Mouse (Mus musculus): ENCODE results near the gene Sema6b. TPM values are rescaled to one million over a fixed set of nuclear protein-coding genes. Genes with fewer than 3 reads are reported as not detected.
A peak's percentile ranks its signal among the peaks of the same experiment; 100 is the strongest.

Sema6b gene
- polyA plus RNA-seq, 1 experiment from 2014 or later = 9.6 TPM

DNA sequence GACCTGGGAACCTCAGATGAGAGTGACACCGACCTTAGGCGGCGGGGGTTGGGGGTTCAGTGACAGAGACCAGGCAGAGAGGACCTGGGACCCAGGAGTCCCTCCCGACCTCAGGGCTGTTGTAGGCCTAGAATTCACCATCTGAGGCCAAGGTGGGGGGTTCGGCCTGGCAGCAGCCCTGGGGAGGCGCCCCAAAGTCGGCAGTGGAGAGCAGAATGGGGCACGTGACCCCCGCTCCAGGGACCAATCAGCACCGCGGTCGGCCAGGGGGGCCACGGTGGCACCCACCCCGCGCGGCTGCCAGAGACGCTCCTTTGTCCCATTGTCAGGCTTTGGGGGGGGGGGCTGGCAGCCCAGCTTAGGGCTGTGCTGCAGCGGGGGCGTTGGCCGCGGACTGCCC lies 788 bp downstream of the Sema6b start:
- Histone ChIP-seq H3K27me3 (peaks cover 70% of the 10 kb centered on the region), H3K9me3 (replicated peaks) (no peaks in the 10 kb centered on the region), H3K4me3 (peak overlapping the region; percentile 83), H3K9ac (peak overlapping the region; percentile 82), H3K27ac (no peak overlapping the region), H3K4me1 (peaks cover 65% of the 10 kb centered on the region), H3K4me2 (replicated peaks) (peak overlapping the region; percentile 92), H3K36me3 (no peaks in the 10 kb centered on the region)
- ATAC-seq (ENCODE audit: low FRiP score) = peak; percentile 7; the same call in 1 of the 2 replicates
- WGBS = 4% methylated on average over 17 of the region's 21 CpGs

- H3K4me2 ChIP-seq (replicated peaks) = peak overlapping the region; percentile 92
- peak overlapping the region; percentile 82; the same call in 1 of the 2 replicates for H3K9ac ChIP-seq
- H3K27me3 ChIP-seq = peaks cover 60% of the 10 kb centered on the region
- H3K27ac ChIP-seq = no peak overlapping the region
- no peaks in the 10 kb centered on the region for H3K9me3 ChIP-seq (replicated peaks)
- no peaks in the 10 kb centered on the region for H3K36me3 ChIP-seq
- 15% methylated on average over 25 of the region's 25 CpGs for whole genome bisulfite sequencing
- ATAC-seq (ENCODE audit: low FRiP score) = no peak
- H3K4me1 ChIP-seq = peaks cover 71% of the 10 kb centered on the region
- H3K4me3 ChIP-seq = peak overlapping the region; percentile 83
Measured at GRCm38 (mm10) chr17:56137839-56138613, 2.1 kb downstream of the Sema6b start.

DNA sequence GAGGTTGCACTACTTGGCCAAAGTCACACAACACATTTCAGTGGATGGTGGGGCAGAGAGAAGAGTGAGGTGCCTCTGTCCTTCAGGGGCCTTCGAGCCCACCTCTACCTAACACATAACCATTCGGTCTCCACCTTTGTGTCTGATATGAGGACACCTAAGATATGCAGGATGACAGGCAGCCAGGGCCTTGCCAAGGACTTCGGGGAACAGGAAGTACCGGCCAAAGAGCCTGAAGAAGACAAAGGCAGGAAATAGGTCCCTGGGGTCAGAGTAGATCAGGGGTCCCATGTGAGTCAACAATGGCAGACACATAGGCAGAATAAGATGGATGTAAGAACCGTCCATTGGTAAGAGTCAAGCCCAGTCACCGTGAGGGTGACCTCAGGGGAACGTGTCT lies 3.6 kb downstream of the Sema6b start:
- H3K36me3 ChIP-seq = no peaks in the 10 kb centered on the region
- peaks cover 56% of the 10 kb centered on the region for H3K4me1 ChIP-seq
- no peak overlapping the region for H3K4me3 ChIP-seq
- no peak overlapping the region for H3K9ac ChIP-seq
- peaks cover 52% of the 10 kb centered on the region for H3K27me3 ChIP-seq
- no peak for ATAC-seq (ENCODE audit: low FRiP score)
- no peak overlapping the region for H3K27ac ChIP-seq
- no peaks in the 10 kb centered on the region for H3K9me3 ChIP-seq (replicated peaks)
- H3K4me2 ChIP-seq (replicated peaks) = no peak overlapping the region
- 81% methylated on average over 7 of the region's 7 CpGs for WGBS

DNA sequence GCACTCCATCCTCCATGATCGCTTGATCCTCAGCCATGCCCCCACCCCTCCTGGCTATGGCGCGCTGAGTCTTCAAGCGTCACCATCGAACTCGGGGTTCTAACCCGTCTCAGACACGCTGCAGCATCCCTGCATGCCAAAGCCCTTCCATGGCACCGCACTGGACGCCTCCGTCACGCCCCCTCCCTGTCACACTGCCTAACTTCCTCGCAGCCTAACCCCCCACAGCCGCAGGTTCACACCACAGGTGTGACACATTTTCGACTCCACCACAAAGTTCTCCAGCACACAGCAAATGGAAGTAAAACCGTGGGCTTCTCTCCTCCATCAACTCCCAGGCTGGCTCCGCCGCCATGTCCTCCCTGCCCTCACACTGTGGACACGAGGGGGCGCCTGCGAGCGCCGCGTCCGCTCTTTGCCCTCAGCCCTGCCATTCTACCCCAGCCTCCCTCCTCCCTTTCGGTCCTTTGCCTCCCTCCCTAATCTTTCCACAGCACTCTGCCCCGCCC lies 5.6 kb downstream of the Sema6b start:
- 3% methylated on average over 27 of the region's 27 CpGs for WGBS
- Histone ChIP-seq H3K9ac (no peak overlapping the region), H3K36me3 (peaks cover 5% of the 10 kb centered on the region), H3K4me1 (peaks cover 45% of the 10 kb centered on the region), H3K4me2 (replicated peaks) (peak overlapping the region; percentile 48), H3K27me3 (peaks cover 33% of the 10 kb centered on the region), H3K27ac (no peak overlapping the region), H3K9me3 (replicated peaks) (no peaks in the 10 kb centered on the region), H3K4me3 (peak overlapping the region; percentile 14)
- no peak for ATAC-seq (ENCODE audit: low FRiP score)

GRCm38 (mm10) chr17:56133457-56134363 lies 6.4 kb downstream of the Sema6b start:
- 27% methylated on average over 16 of the region's 21 CpGs for WGBS
- Histone ChIP-seq H3K9ac (no peak overlapping the region), H3K4me3 (no peak overlapping the region)

DNA sequence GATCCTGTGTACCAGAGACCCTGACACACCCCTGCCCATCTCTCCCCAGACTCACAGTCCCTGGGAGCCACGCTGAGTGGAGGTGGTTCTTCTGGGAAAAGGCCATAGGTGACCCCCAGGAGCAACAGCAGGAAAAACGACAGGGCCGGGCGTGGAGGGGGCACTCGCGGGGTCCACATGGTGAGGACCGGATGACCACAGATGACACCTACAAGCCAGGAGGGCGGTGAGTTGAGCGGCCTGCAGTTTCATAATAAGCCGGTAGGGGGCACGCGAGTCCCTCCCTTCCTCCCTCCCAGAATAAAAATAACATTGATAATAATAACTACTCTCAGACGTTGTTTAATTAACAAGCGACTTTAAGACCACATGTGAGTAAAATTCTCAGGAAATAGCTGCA lies 7.5 kb downstream of the Sema6b start:
- no peaks in the 10 kb centered on the region for H3K9me3 ChIP-seq (replicated peaks)
- peaks cover 21% of the 10 kb centered on the region for H3K27me3 ChIP-seq
- H3K36me3 ChIP-seq = peaks cover 20% of the 10 kb centered on the region
- 4% methylated on average over 14 of the region's 14 CpGs for WGBS
- H3K4me3 ChIP-seq = no peak overlapping the region
- no peak for ATAC-seq (ENCODE audit: low FRiP score)
- H3K4me2 ChIP-seq (replicated peaks) = no peak overlapping the region
- no peak overlapping the region for H3K9ac ChIP-seq
- H3K4me1 ChIP-seq = peaks cover 26% of the 10 kb centered on the region
- no peak overlapping the region for H3K27ac ChIP-seq

More at GRCm38 (mm10) chr17:56133457-56134363, 6.4 kb downstream of the Sema6b start:
- ATAC-seq (ENCODE audit: low FRiP score) = 0 out of 2 replicates have a peak, but pooled peaks have one; percentile 21
- peaks cover 37% of the 10 kb centered on the region for H3K4me1 ChIP-seq
- H3K27me3 ChIP-seq = peaks cover 25% of the 10 kb centered on the region
- H3K36me3 ChIP-seq = peaks cover 11% of the 10 kb centered on the region
- no peak overlapping the region for H3K27ac ChIP-seq
- peak overlapping the region; percentile 48 for H3K4me2 ChIP-seq (replicated peaks)
- H3K9me3 ChIP-seq (replicated peaks) = no peaks in the 10 kb centered on the region

DNA sequence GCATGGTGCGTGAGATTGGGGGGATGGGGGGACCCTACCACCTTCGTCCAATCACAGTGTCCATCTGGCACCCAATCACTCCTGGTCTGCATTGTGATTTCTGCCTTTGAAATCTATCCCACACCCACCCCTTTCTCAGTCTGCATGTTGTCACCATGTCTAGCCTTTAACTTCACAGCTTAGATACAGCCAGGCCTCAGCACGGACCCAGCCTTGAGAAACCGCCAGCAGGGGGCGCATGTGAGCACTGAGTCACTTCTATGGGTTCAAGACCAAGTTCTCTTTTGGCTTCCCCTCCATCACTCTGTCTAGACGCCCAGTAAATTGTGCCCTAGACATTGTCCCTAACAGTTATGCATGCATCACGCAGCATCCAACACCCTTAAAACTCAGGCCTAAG lies 8.3 kb downstream of the Sema6b start:
- H3K4me2 ChIP-seq (replicated peaks) = no peak overlapping the region
- H3K4me3 ChIP-seq = no peak overlapping the region
- H3K27ac ChIP-seq = no peak overlapping the region
- H3K27me3 ChIP-seq = peaks cover 19% of the 10 kb centered on the region
- H3K4me1 ChIP-seq = peaks cover 20% of the 10 kb centered on the region
- no peak for ATAC-seq (ENCODE audit: low FRiP score)
- 42% methylated on average over 7 of the region's 7 CpGs for WGBS
- no peak overlapping the region for H3K9ac ChIP-seq
- H3K9me3 ChIP-seq (replicated peaks) = no peaks in the 10 kb centered on the region
- peaks cover 26% of the 10 kb centered on the region for H3K36me3 ChIP-seq

GRCm38 (mm10) chr17:56131136-56131535 lies 9.0 kb downstream of the Sema6b start:
- WGBS = 90% methylated on average over 10 of the region's 10 CpGs
- ATAC-seq (ENCODE audit: low FRiP score) = no peak
- no peak overlapping the region for H3K4me3 ChIP-seq
- peaks cover 20% of the 10 kb centered on the region for H3K4me1 ChIP-seq
- no peak overlapping the region for H3K27ac ChIP-seq
- peaks cover 26% of the 10 kb centered on the region for H3K27me3 ChIP-seq
- H3K36me3 ChIP-seq = peaks cover 33% of the 10 kb centered on the region
- H3K9ac ChIP-seq = no peak overlapping the region
- H3K9me3 ChIP-seq (replicated peaks) = no peaks in the 10 kb centered on the region
- no peak overlapping the region for H3K4me2 ChIP-seq (replicated peaks)

GRCm38 (mm10) chr17:56128246-56128645 lies 11.9 kb downstream of the Sema6b start:
- peaks cover 44% of the 10 kb centered on the region for H3K36me3 ChIP-seq
- no peak for ATAC-seq (ENCODE audit: low FRiP score)
- H3K9me3 ChIP-seq (replicated peaks) = peaks cover 6% of the 10 kb centered on the region
- no peak overlapping the region for H3K4me2 ChIP-seq (replicated peaks)
- H3K9ac ChIP-seq = no peak overlapping the region
- peaks cover 42% of the 10 kb centered on the region for H3K27me3 ChIP-seq
- 86% methylated on average over 15 of the region's 15 CpGs for WGBS
- H3K27ac ChIP-seq = no peak overlapping the region
- no peak overlapping the region for H3K4me3 ChIP-seq
- H3K4me1 ChIP-seq = peaks cover 7% of the 10 kb centered on the region

- no peak for ATAC-seq (ENCODE audit: low FRiP score)
- H3K4me3 ChIP-seq = no peak overlapping the region
- peaks cover 20% of the 10 kb centered on the region for H3K9me3 ChIP-seq (replicated peaks)
- H3K4me2 ChIP-seq (replicated peaks) = no peak overlapping the region
- no peak overlapping the region for H3K27ac ChIP-seq
- peaks cover 7% of the 10 kb centered on the region for H3K4me1 ChIP-seq
- 72% methylated on average over 11 of the region's 11 CpGs for WGBS
- no peak overlapping the region for H3K9ac ChIP-seq
- H3K27me3 ChIP-seq = peaks cover 63% of the 10 kb centered on the region
- peaks cover 49% of the 10 kb centered on the region for H3K36me3 ChIP-seq
Measured at GRCm38 (mm10) chr17:56126175-56126574, 14.0 kb downstream of the Sema6b start.

GRCm38 (mm10) chr17:56125276-56125630 lies 14.9 kb downstream of the Sema6b start:
- H3K36me3 ChIP-seq = peaks cover 49% of the 10 kb centered on the region

More at GRCm38 (mm10) chr17:56125276-56125630, 14.9 kb downstream of the Sema6b start:
- Histone ChIP-seq H3K4me1 (peaks cover 11% of the 10 kb centered on the region), H3K27me3 (peaks cover 72% of the 10 kb centered on the region), H3K4me2 (replicated peaks) (no peak overlapping the region), H3K9me3 (replicated peaks) (peaks cover 20% of the 10 kb centered on the region), H3K27ac (no peak overlapping the region), H3K4me3 (no peak overlapping the region), H3K9ac (no peak overlapping the region)
- no peak for ATAC-seq (ENCODE audit: low FRiP score)
- 82% methylated on average over 4 of the region's 4 CpGs for WGBS
